Mouse (Mus musculus) CH12.LX (cell line): ENCODE data around the gene Gng12. TPM values are rescaled to one million over a fixed set of nuclear protein-coding genes. Genes with fewer than 3 reads are reported as not detected.
A peak's percentile ranks its signal among the peaks of the same experiment; 100 is the strongest.

Experiments
- DNase-seq: peaks from one replicate; pipeline ENCODE4 v3.0.0-alpha.2; 2013; ENCODE audit errors: extremely low read depth
- H3K27ac ChIP-seq: 2 replicates; pipeline ENCODE4 v1.5.1; 2012; ENCODE audit warnings: low read depth, mild to moderate bottlenecking, control low read depth, moderate library complexity; ENCODE audit not compliant: insufficient read depth
- H3K27me3 ChIP-seq: replicated peaks from 2 replicates; pipeline ENCODE3; 2012; ENCODE audit warnings: inconsistent platforms
- H3K36me3 ChIP-seq, 2 experiments: replicated peaks in 1 of 2; 2 replicates each; pipeline versions ENCODE3 to v1.6.1; 2012; ENCODE audit warnings: inconsistent platforms in 1 of 2, low read length in 1 of 2, mild to moderate bottlenecking in 1 of 2, mixed read lengths in 1 of 2, moderate library complexity in 1 of 2; ENCODE audit not compliant: control insufficient read depth in 1 of 2, insufficient read depth in 1 of 2
- H3K4me1 ChIP-seq, 2 experiments: 2 replicates each; pipeline ENCODE4 v1.6.1; 2012; ENCODE audit warnings: inconsistent platforms in 1 of 2, moderate library complexity in 1 of 2; ENCODE audit not compliant: insufficient read depth in 2 of 2, control insufficient read depth in 1 of 2
- H3K4me2 ChIP-seq: 2 replicates; pipeline ENCODE4 v1.6.1; 2012; ENCODE audit warnings: low read depth, mild to moderate bottlenecking, control low read depth; ENCODE audit not compliant: poor library complexity, insufficient read depth, severe bottlenecking
- H3K4me3 ChIP-seq, 3 experiments: fragments of 150-350 bp in 1 of 3; sonication (generic) in 1 of 3; replicated peaks in 1 of 3; 2 replicates each; pipeline versions ENCODE3 to v1.5.1; 2011 to 2012; ENCODE audit warnings: low read depth in 2 of 3, low read length in 2 of 3, mild to moderate bottlenecking in 2 of 3, moderate library complexity in 2 of 3, control low read depth in 1 of 3, improper control_type of control experiment in 1 of 3, inconsistent platforms in 1 of 3, mixed read lengths in 1 of 3; ENCODE audit not compliant: poor library complexity in 1 of 3
- H3K79me2 ChIP-seq: replicated peaks from 2 replicates; pipeline ENCODE4 v1.6.1; 2012; ENCODE audit warnings: mild to moderate bottlenecking, moderate library complexity; ENCODE audit not compliant: control insufficient read depth, poor library complexity, insufficient read depth, severe bottlenecking; ENCODE audit errors: extremely low read depth
- H3K9ac ChIP-seq: 2 replicates; pipeline ENCODE4 v1.6.1; 2012; ENCODE audit warnings: low read depth, mild to moderate bottlenecking, control low read depth, moderate library complexity; ENCODE audit not compliant: insufficient read depth
- H3K9me3 ChIP-seq: replicated peaks from 2 replicates; pipeline ENCODE3; 2012; ENCODE audit warnings: low read length, inconsistent platforms, mixed read lengths
- CHD2 ChIP-seq: IDR thresholded peaks from 2 replicates; pipeline ENCODE4 v1.6.1; 2011; ENCODE audit warnings: low read length, improper control_type of control experiment
- CTCF ChIP-seq, 2 experiments: IDR thresholded peaks in 1 of 2; conservative IDR thresholded peaks in 1 of 2; 2 replicates each; pipeline ENCODE4 v1.5.1; 2011 to 2012; ENCODE audit warnings: low read depth in 2 of 2, low read length in 2 of 2, improper control_type of control experiment in 1 of 2, inconsistent platforms in 1 of 2, mild to moderate bottlenecking in 1 of 2, moderate library complexity in 1 of 2
- E2F4 ChIP-seq: IDR thresholded peaks from 2 replicates; pipeline ENCODE4 v1.6.1; 2011; ENCODE audit warnings: low read depth, low read length, improper control_type of control experiment; ENCODE audit not compliant: insufficient replicate concordance
- EP300 ChIP-seq: IDR thresholded peaks from 2 replicates; pipeline ENCODE4 v1.6.1; 2011; ENCODE audit warnings: low read length, improper control_type of control experiment
- ETS1 ChIP-seq: conservative IDR thresholded peaks from 2 replicates; pipeline ENCODE4 v1.6.1; 2012; ENCODE audit warnings: low read depth, mild to moderate bottlenecking, inconsistent platforms, low read length, improper control_type of control experiment, moderate library complexity
- GABPA ChIP-seq: IDR thresholded peaks from 2 replicates; pipeline ENCODE4 v1.6.1; 2012; ENCODE audit warnings: low read depth, low read length, improper control_type of control experiment, inconsistent platforms; ENCODE audit not compliant: insufficient replicate concordance
- HCFC1 ChIP-seq: IDR thresholded peaks from 2 replicates; pipeline ENCODE4 v1.6.1; 2012; ENCODE audit warnings: low read depth, mild to moderate bottlenecking, inconsistent platforms, low read length, improper control_type of control experiment
- IRF4 ChIP-seq: IDR thresholded peaks from 2 replicates; pipeline ENCODE4 v1.6.1; 2014; ENCODE audit warnings: low read depth, mild to moderate bottlenecking, inconsistent platforms, low read length, improper control_type of control experiment
- JUN ChIP-seq: IDR thresholded peaks from 2 replicates; pipeline ENCODE4 v1.6.1; 2011; ENCODE audit warnings: low read depth, mild to moderate bottlenecking, low read length, improper control_type of control experiment, moderate library complexity; ENCODE audit not compliant: insufficient read depth
- KAT2A ChIP-seq: IDR thresholded peaks from 2 replicates; pipeline ENCODE4 v1.6.1; 2012; ENCODE audit warnings: low read length, improper control_type of control experiment, inconsistent platforms; ENCODE audit not compliant: insufficient replicate concordance
- MAZ ChIP-seq: IDR thresholded peaks from 2 replicates; pipeline ENCODE4 v1.6.1; 2012; ENCODE audit warnings: low read depth, mild to moderate bottlenecking, inconsistent platforms, low read length, improper control_type of control experiment, moderate library complexity
- NRF1 ChIP-seq: IDR thresholded peaks from 2 replicates; pipeline ENCODE4 v1.6.1; 2014; ENCODE audit warnings: low read depth, mild to moderate bottlenecking, inconsistent platforms, low read length, improper control_type of control experiment, moderate library complexity
- RAD21 ChIP-seq: IDR thresholded peaks from 2 replicates; pipeline ENCODE4 v1.6.1; 2011; ENCODE audit warnings: low read depth, mild to moderate bottlenecking, low read length, improper control_type of control experiment, moderate library complexity
- SIN3A ChIP-seq: IDR thresholded peaks from 2 replicates; pipeline ENCODE4 v1.6.1; 2012; ENCODE audit warnings: low read length, improper control_type of control experiment, inconsistent platforms
- SMC3 ChIP-seq: IDR thresholded peaks from 2 replicates; pipeline ENCODE4 v1.6.1; 2011; ENCODE audit warnings: low read depth, low read length, improper control_type of control experiment
- TCF12 ChIP-seq: IDR thresholded peaks from 2 replicates; pipeline ENCODE4 v1.6.1; 2014; ENCODE audit warnings: low read depth, mild to moderate bottlenecking, inconsistent platforms, low read length, improper control_type of control experiment
- UBTF ChIP-seq: IDR thresholded peaks from 2 replicates; pipeline ENCODE4 v1.6.1; 2012; ENCODE audit warnings: low read depth, mild to moderate bottlenecking, inconsistent platforms, low read length, improper control_type of control experiment, moderate library complexity
- ZC3H11A ChIP-seq: IDR thresholded peaks from 2 replicates; pipeline ENCODE4 v1.6.1; 2012; ENCODE audit warnings: low read depth, mild to moderate bottlenecking, inconsistent platforms, low read length, improper control_type of control experiment
- ZKSCAN1 ChIP-seq: IDR thresholded peaks from 2 replicates; pipeline ENCODE4 v1.6.1; 2012; ENCODE audit warnings: low read depth, inconsistent platforms, low read length, improper control_type of control experiment, borderline replicate concordance
- ZMIZ1 ChIP-seq: IDR thresholded peaks from 2 replicates; pipeline ENCODE4 v1.6.1; 2012; ENCODE audit warnings: low read depth, mild to moderate bottlenecking, inconsistent platforms, low read length, improper control_type of control experiment
- ZNF384 ChIP-seq: IDR thresholded peaks from 2 replicates; pipeline ENCODE4 v1.6.1; 2012; ENCODE audit warnings: low read depth, low read length, improper control_type of control experiment, inconsistent platforms
- dilution Hi-C: fragments of 300-500 bp; cut with MboI; formaldehyde crosslinking; loops from 2 replicates; pipeline ENCODE4 v1.14.3; 2020; ENCODE audit warnings: low sequenced_read_pairs; ENCODE audit not compliant: extremely low pct_unique_long_range_greater_than_20kb, extremely low pct_ligation_motif_present
- in situ Hi-C: fragments of 300-500 bp; cut with MboI; formaldehyde crosslinking; loops from 3 replicates; pipeline ENCODE4 v1.14.3; 2019; ENCODE audit warnings: low sequenced_read_pairs, low pct_ligation_motif_present, low pct_unique_long_range_greater_than_20kb, mixed read lengths
- polyA plus RNA-seq: library from polyadenylated mRNA; unstranded; fragments of >175 nt; gene quantifications from 2 replicates; pipeline ENCODE4 v1.2.1, GENCODE M21; 2012; ENCODE audit warnings: low read depth; ENCODE audit not compliant: insufficient read length
- total RNA-seq, 2 experiments: library from RNA; depleted of rRNA; stranded (reverse); fragments of 300-350 nt in 1 of 2; fragments of >200 nt in 1 of 2; gene quantifications; 2 replicates each; pipeline ENCODE4 v1.2.3; 2012 to 2014

Gene Gng12
- total and polyA plus RNA-seq, 3 experiments, result 3.9 to 20.8 (median 12.2) TPM

DNA sequence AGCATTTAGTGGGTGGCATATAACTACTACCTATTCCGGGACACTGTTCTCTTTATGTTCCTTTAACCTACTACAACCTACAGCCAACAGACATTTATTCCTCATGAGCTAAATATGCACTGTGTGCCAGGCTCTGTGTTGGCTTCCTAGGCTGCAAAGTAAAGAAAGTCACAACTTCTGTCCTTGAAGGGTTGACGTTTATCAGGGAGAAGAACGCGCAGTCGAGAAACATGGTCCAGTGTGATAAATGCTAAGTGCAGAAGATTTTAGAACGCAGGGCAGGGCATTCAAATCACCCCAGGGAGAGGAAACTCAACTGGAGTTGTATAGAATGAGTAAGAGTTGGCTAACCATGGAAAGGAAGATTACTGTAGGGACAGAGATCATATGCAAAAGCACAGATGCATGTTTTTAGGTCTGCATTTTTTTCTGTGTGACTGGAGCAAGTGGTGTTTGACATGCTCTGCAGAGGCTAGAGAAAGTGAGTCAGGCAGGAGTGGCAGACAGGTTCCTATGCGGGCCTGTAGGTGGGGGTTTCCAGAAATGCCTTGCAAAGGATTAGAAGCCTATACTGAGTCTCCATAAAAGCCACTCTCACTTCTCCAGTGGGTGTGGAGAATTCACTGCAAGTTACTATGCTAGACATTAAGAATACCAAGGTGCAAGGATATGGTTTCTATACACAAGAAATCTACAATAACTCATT is 161.9 kb downstream of the Gng12 start:
- Histone ChIP-seq H3K27me3 (no peaks in the 10 kb centered on the region), H3K4me3 (no peak overlapping the region), H3K4me1 (peaks cover 8 to 36% of the 10 kb centered on the region in 2 experiments; a peak in 3 of 4 replicates), H3K9me3 (no peaks in the 10 kb centered on the region), H3K79me2 (no peaks in the 10 kb centered on the region), H3K4me2 (no peak overlapping the region), H3K36me3 (no peaks in the 10 kb centered on the region), H3K27ac (no peak overlapping the region)
- dilution Hi-C loops, result no loop called here
- no peak for DNase-seq
- TF ChIP-seq CHD2 (no peak), ZNF384 (no peak), NRF1 (no peak), E2F4 (no peak), ETS1 (no peak), HCFC1 (no peak), MAZ (no peak), IRF4 (no peak), GABPA (no peak), ZC3H11A (no peak), SIN3A (no peak), ZMIZ1 (no peak), UBTF (no peak)
- TF ChIP-seq, all 38 proteins: peak for 0
- no peak overlapping the region for H3K9ac ChIP-seq
- in situ Hi-C loops, result loop anchor here (5.0 kb wide), 1 partner anchor 74 kb away; no protein-coding TSS in a partner anchor

DNA sequence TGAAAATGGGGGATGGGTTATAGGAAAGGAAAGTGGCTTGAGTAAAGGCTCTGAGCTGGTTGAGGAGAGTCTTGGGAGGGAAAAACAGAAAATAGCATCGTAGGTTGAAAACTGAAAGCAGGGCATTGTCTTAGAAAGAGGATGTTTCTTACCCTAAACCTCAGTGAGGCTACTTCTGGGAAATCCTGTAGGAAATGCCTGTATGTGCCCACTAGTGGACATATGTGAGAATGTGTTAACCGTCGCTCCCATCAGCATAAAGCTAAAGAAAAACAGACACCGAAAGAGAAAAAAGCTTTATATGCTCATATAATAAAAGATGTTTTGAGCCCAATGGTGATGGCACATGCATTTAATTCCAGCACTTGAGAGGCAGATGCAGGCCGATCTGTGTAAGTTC is 163.9 kb downstream of the Gng12 start:
- TF ChIP-seq EP300, result no peak
- TF ChIP-seq RAD21, result peak; percentile 17
- TF ChIP-seq HCFC1, result no peak
- no peak for TF ChIP-seq JUN
- no peak for TF ChIP-seq ZKSCAN1
- no peak for TF ChIP-seq KAT2A
- TF ChIP-seq TCF12, result no peak
- TF ChIP-seq SMC3, result peak; percentile 38; the same call in 1 of the 2 replicates
- TF ChIP-seq CTCF (conservative IDR thresholded peaks at IDR 0.05 in 1 of 2, IDR thresholded peaks at IDR 0.05 in 1 of 2; ENCODE audit: low read depth in 2 of 2, low read length in 2 of 2), result peak; percentile 9 to 50; a peak in 2 of 4 replicates
- dilution Hi-C loops, result no loop called here
- no peaks in the 10 kb centered on the region for H3K9me3 ChIP-seq
- no peaks in the 10 kb centered on the region for H3K27me3 ChIP-seq
- H3K4me3 ChIP-seq, result no peak overlapping the region
- H3K79me2 ChIP-seq, result no peaks in the 10 kb centered on the region
- in situ Hi-C loops, result no loop called here
- H3K4me2 ChIP-seq, result no peak overlapping the region
- peaks cover 8 to 36% of the 10 kb centered on the region in 2 experiments; a peak in 3 of 4 replicates for H3K4me1 ChIP-seq
- no peaks in the 10 kb centered on the region for H3K36me3 ChIP-seq
- no peak overlapping the region for H3K27ac ChIP-seq
- no peak overlapping the region for H3K9ac ChIP-seq
- DNase-seq, result no peak
